Mouse (Mus musculus): ENCODE results near the gene Oas1d. TPM values are rescaled to one million over a fixed set of nuclear protein-coding genes. Genes with fewer than 3 reads are reported as not detected.
"Not testable (repeated sequence)": the region's sequence is repeated elsewhere in the genome, so short reads cannot be mapped to it uniquely, and the experiment has no call there.

Gene Oas1d
- total RNA-seq, 1 experiment from 2014 or later = not detected

DNA sequence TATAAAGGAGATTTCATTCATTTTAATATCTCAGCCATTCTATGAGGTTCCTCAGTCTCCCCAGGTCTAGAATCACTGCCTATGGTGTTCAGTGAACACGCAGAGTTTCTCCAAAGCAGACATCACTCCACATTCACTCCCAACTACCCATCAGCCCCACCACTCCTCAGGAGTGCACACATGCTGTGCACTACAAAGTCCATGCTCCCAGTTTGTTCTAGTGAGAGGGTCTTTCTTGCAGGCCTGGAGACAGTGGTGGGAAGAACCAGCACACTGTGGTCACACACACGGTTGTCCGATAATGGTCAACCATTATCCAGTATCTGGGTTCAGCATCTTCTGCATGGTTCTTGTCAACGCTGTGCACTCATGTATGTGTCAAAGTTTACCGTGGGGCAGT lies 12.3 kb upstream of the Oas1d start:
- no peak for DNase-seq

DNA sequence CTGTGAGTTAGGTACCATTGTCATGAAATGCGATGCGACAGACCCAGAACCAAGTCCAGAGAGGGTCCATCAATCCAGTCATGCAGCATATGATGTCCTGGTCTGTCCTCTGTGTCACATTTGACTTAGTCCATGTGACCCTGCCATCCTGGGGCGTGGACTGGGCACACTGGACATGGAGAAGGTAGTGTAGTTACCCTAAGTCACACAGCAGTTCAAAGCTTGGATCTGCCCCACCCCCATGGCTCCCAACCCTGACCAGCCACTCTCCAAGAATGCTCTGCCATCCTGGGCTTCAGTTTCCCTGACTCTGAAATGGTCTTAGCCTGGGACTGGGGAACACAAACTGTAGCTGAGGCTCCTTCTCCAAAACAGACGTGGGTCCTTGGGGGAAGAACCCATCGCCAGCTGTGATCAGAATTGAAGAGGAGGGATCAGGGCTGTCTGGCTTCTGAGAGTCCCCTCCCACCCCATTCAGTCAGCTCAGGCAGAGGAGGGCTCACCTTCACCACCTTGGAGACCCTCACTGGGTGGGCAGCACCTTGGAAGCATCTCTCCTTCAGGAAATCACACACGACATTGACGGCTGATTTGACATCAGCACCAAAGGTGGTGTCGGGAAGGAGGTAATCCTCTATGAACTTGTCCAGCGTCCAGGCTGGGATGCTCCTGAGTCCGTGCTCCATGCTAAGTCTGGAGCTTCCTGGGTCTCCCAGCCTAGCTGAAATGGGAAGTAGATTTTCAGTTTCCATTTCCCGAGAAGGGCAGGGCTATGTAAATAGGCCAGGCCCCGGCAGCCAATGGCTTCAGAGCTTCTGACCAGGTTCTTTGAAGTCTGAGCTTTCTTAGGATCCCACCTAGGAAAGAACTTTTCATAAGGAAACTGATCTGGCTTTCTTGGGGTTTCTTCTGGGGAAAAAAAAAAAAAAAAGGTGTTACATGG lies 7.3 kb upstream of the Oas1d start, which contains the start of gene Oas1a:
TSS of gene Oas1a (minus strand) at position 731 of the 943 bp plus-strand sequence.
- DNase-seq = not testable (repeated sequence)

DNA sequence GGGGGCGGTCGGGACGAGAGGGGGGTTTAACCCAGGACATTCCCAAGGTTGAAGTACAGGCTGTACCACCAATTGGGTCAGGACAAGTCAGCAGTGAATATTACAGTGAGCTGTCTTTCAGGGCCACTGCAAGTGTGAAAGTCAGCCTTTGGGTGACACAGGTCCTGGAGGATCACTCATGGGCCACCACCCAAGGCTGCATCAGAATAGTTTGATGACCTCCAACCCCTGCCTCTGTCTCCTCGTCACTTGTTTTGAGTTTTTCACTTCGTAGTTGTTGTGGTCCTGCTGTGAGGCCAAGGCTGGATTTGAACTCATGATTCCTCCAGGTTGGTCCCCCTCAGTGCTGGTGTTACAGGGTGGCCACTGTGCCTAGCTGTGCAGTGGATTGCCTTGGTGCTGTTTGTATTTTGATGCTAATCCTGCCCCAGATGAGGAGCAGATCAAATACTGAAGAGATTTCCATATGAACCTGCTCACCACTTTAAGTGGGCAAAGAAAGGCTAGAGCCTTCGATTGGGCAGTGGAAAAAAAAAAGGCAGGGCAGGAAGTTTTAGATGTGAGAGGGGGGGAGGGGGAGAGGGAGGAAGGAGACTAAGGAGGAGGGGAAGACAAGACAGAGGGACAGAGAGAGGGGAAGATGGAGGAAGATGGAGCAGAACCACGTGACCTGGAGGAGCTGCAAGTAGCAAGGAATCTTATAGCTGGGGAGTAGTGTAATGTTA lies 6.0 kb upstream of the Oas1d start:
- no peak for DNase-seq

DNA sequence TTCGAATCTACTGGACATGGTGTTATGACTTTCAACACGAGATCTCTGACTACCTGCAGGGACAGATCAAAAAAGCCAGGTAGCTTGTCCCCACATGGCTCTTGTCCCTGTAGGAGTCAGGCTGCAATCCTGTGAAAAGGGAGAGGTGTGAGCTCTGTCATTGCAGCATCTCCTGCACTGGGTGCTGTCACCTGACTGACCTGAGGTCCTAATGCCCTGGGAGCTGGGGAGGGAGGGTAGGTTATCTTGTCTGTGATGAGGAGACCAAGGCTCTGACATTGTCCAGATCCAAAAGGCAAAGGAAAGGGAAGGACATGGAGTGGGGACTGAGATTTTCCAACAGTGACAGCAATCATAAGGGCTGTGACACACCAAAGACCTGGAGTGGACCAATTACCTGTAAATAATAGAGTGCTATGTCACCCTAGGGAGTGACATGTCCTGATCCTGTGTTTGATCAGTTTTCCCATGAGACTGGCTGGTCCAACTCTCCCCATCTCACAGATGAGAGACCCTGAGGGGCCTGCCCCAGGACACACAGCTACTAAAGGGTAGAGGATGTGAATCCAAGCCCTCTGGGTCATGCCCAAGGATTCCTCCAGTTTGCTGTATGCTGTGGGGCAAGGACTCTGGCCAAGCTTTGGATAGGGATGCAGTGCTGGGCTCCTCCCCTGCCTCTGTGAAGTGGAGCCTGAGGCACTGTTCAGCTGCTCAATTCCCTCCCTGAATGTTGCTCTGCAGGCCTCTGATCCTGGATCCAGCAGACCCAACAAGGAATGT lies 5.0 kb downstream of the Oas1d start:
- DNase-seq = not testable (repeated sequence)

DNA sequence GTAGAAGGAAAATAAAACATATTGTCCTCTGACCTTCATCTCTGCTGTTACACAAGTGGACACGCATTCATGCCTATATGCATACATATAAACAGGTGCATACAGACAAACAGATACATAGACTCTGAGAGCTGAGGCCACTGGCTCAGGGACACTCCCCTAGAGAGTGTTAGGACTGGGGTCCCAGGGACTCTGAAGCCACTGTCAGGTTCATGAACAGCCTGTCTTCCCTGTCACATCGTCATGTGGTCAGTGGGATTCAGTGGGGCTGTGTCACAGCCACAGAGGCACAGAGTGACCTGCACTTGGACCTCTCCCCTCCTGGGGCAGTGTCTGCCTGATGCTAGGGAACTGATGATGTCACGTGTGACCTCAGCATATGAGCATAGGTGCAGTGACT lies 6.0 kb downstream of the Oas1d start:
- DNase-seq = no peak

DNA sequence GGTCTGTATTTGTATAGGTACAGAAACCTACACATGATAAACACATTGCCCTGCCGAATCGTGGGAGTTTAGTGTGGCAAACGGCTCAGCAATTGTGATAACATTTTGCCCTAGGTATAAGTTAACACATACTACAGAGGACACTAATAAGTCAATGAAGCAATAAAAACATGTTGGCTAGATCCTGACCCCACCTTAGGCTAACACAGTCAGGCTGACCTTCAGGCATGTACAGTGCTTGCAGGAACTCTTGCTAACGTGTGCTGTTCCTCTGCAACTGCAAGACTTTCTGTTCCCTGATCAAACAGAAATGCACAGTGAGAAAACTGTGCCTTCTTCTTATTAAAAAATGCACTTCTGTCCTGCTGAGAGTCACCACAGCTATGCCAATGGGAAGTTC lies 9.6 kb downstream of the Oas1d start:
- no peak for DNase-seq

DNA sequence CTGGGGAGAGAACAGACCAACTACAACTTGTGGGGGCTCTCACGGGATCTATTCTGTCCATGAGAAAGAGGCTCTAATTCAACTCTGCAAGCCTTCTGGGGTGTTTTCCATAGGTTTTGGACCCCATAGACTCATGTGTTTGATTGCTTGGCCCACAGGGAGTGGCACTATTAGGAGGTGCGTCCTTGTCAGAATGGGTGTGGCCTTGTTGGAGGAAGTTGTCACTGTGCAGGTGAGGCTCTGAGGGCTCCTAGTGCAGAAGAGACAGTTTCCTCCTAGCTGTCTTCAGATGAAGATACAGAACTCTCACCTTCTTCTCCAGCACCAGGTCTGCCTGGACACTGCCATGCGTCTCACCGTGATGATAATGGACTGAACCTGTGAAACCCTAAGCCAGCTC lies 10.2 kb downstream of the Oas1d start:
- not testable (repeated sequence) for DNase-seq

DNA sequence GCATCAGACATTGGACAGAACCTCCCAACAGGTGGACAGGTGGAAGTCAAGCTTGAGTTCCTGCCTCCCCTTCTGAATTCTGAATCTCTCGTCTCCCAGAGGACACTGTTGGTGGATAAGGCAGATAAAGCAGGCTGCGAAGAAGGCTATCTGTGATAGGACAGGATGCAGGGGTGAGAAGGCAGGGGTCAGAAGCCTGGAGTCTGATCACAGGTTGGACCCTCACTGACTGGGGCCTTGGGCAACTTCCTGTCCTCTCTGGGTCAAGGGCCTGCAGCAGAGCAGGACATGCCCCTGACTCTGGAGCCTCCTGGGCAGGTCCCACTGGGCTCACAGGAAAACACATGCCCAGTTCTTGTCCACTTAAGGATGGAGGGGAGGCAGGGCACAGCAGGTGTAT lies 12.0 kb downstream of the Oas1d start:
- not testable (repeated sequence) for DNase-seq

DNA sequence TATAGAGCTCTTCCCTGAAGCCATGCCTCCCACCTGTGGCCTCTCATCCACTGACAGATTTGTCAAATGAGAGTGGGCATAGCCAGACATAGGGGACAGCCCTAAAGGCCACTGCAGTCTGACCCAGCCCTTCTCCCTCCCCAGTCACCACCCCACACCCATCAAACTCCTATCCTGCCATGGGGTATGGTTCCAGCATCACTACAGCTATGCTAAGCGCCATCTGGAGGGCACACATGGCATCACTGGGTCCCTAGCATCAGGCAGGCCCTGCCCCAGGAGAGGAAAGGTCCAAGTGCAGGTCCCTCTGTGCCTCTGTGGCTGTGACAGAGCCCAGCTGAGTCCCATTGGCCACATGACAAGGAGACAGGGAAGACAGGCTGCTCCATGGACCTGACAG lies 12.7 kb downstream of the Oas1d start:
- no peak for DNase-seq

DNA sequence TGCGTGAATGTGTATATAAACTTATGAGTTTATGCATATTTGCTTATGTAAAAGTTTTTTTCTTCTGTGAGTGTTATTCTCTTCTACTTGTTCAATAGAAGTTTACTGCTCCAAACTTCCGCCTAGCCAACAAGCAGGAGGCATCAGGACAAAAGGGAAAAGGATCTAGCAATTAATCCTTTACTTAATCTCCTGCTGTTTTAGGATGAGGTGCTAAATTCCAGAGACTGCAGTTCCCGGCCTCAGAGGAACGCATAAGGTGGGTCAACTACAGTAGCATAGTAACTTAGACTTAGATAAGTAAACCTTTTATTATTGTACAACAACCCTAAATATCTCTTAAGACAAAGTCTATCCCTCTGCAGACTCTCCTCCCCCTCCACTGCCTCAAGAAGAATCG lies 19.6 kb downstream of the Oas1d start:
- no peak for DNase-seq

DNA sequence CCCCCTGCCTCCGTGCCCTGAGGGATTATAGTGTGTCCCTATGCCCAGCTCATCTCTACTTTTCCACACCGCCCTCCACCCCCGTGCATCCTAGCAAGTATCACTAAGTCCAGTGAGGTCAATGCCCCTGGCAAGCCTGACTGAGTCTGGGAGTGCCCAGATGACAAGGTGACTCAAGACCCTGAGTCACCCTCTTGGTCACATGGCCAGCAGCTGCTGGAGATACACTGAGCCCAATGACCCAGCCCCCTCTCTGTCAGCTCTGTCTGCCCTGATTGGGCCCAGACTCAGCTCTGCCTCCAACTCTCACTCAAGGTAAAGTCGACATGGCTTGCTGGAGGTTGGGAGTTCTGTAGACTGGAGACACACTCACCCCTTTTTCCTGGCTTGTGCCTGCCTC lies 23.5 kb downstream of the Oas1d start:
- DNase-seq = peak; percentile 64

DNA sequence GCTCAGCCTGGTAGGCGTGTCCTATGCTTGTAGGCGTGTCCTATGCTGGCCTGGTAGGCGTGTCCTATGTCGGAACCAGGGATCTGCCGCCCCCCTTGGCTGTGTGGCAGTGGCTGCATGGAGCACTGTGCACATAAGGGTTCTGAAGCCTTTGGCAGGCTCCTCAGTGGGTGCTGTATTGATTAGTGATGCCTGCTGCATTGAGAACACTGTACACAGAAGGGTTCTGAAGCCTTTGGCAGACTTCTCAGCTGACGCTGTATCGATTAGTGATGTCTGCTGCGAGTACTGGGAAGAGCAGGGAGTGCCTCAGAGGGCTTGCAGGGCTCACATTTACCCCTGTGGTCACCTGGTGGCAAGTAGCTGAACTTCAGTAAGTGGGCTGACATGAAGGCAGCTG lies 24.2 kb downstream of the Oas1d start:
- DNase-seq = no peak

DNA sequence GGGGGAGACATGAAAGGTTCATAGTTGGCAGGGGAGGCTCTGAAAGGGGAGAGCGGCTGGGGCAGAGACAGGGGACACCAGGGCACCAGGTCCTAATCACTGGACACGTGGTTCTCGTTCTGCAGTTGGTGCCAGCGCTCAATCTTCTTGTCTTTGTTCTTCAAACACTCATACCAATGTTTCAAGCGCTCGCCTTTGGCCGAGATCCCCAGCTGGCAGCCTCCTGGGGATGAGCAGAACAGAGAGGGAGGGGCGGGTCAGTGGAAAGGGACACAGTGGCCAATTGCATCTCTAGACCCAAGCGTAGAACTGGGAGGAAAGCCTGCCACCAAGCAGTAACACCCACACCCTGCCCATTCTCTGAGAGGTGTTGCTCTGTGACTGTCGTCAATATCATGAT lies 27.7 kb downstream of the Oas1d start:
- no peak for DNase-seq

DNA sequence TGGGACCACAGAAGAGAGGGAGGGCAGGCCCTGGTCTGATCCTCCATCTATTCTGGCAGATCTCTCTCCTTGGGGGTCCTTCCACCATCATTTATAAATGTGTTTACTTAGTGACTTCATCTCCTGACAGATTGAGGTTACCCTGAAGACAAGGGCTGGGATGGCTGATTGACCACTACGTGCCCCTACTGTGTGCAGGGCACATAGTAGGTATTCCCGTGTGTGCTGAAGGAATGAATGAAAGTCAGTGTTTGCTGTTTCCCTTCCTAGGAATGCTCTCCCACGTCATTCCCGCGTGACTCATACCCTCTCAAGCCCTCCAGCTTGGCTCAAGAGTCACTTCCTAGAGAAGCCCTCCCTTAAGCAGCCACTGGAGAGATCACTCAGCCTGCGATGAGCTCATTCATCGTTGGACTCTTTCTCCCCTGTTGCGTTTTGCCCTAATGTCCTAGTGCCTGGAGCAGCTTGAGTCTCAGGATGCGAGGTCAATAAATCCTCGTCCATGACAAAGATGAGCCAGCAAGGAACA lies 38.0 kb downstream of the Oas1d start:
- no peak for DNase-seq

DNA sequence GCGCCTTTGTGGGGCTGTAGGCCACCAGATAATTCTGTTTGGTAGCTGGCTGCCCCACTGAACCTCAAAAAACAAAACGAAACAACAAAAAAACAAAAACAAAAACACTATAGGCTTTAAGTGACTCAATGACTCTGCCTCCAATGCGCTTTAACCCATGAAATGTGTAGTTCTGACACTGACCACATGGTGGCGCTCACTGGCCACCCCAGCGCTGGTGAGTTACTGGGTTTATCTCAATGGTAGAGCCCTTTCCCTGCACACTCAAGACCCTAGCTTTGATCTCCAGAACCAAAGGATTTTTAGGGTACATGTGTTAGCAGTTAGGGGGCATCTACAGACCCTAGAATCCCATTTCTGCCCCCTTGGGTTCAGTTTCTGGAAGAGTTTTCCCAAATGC lies 39.6 kb downstream of the Oas1d start:
- DNase-seq = peak; percentile 47

DNA sequence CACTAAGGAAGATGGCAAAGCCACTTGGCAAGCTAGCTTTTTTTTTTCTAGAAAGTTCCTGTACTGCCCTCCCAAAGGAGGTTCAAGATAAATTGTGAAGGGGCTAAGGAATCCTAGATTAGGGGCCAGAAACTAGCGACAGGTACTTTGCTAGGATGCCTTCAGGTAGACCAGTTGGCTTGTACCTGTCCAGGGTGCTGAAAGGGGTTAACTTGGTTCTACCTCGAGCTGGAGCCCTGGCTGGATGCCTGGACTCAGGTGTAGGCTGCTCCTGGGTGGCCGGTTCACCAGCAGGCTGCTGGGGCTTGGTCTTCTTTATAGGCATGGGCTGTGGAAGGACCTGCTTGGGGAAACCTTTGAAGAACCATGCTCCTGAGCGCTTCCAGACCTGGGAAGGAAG lies 46.7 kb downstream of the Oas1d start:
- peak; percentile 26 for DNase-seq

DNA sequence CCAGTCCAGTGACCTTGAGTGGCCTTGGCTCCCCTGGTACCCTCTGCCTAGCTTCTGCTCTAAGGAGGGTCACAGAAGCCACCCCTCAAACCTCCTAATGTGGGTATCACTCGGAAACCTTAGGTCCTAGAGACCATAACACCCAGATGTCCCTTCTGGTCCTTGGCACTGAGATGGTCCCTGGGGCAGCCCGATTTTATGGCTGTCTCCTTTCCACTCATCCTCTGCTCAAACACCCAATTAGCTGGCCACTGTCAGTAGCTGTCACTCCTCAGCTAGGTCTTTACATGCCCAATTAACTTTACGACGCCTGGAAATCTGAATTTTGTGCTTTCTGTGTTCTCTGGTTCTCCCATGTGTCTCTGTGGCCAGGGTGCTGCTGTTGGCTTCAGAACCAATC lies 51.8 kb downstream of the Oas1d start:
- DNase-seq = no peak

DNA sequence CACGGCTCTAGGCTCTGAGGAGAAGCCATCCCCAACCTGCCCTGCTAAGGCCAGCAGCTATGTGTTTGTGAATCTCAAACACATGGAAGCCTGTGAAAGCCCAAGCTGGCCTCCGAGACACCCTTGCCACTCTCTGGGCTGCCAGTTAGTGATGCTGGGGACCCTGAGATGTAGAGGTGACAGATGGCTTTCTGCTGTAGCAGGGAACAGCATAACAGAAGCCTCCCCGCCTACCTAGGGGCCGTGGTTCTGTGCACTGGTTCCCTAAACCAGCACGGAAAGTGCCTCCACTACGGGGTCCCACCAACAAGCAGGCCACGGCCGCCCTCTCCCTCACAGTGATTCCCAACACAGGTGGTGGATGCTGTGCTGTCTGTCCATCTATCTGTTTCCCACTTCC lies 52.6 kb downstream of the Oas1d start:
- no peak for DNase-seq

DNA sequence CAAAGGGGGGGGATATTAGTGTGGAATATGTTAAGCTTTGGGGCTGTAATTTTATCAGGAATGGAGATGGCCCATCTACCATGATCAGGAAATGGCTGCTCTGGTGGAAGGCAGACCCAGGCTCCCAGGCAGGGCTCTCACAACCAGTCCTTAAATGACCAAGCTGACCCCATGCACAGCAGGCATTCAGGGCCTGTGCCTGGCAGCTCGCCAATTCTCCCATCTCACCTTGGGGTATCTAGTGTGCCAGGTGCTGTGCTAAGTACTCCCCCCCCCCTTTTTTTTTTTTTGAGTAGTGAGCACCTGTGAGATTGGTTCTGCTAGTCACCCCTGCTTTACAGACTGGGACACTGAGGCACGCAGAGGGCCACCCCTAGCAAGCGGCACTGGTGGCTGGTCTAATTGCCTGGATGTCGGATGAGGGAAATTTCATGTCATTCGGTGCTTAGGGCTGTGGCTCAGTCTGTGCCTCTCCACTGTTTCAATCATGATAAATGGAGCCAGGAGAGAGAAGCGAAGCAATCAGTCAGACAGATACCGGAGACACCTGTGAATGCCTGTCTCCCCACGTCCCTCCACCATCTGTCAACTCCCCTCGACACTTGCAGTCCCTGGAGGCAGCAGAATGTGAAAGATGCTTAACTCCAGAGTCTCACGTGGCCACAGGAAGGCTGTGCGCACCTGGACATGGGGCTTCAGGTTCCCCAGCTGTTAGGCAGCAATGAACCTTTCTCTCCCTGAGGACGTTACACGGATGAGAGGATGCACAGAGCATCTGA lies 53.2 kb downstream of the Oas1d start:
- DNase-seq = no peak

DNA sequence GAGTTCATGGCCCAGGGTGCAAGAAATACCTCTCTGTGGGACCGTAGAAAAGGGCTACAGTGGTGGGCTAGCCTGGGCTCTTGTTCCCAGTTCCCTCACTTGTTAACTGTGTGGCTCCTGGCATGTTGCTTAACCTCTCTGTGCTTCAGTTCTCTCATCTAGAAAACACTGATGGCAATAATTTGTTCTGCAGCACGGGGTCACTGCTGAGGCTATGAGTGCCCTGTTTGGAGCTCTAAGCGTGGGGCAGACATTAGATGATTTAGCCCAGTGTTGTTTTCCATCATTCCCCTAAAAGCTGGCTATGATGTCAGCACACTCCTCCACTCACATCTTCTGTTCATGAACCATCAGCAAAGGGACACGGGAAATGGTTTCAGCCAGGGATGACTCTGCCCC lies 53.8 kb downstream of the Oas1d start:
- no peak for DNase-seq

DNA sequence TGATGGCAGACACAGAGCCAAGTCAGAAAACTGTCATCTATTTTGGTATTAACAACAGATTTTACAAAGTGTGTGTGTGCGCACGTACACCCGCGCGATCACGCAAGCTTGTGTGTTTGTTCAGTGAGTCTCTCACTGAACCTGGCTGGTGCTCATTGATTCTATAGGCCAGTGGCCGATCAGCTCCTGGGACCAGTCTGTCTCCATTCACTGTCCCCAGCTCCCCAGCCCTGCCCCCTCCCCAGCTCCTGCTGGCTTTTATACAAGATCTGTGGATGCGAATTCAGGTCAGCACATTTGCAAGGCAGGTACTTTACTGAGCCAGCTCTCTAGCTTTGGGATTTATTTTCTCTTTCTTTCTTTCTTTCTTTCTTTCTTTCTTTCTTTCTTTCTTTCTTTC lies 54.5 kb downstream of the Oas1d start:
- DNase-seq = no peak

DNA sequence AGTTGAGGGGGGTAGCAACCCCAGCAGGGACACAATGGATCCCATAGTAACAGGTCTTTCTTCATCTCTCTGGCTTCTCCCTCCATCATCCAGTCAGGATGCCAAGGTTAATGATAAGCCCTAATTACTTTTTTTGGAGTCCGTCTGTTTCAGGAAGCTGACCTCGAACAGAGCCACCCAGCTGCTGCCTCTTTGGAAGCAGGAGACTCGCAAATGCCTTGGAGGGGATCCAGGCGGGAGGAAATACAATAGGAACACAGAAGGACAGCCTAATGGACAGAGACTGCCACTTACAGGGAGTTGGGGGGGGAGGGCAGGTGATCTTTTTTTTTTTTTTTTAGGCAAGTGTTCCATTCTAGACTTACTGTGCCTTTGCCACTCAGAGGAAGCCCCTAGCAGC lies 55.4 kb downstream of the Oas1d start:
- peak; percentile 62 for DNase-seq

Data from adrenal gland, postnatal 14 days (tissue).